ENCODE assay signal across 8 mouse cellular contexts in the genomic region with DNA sequence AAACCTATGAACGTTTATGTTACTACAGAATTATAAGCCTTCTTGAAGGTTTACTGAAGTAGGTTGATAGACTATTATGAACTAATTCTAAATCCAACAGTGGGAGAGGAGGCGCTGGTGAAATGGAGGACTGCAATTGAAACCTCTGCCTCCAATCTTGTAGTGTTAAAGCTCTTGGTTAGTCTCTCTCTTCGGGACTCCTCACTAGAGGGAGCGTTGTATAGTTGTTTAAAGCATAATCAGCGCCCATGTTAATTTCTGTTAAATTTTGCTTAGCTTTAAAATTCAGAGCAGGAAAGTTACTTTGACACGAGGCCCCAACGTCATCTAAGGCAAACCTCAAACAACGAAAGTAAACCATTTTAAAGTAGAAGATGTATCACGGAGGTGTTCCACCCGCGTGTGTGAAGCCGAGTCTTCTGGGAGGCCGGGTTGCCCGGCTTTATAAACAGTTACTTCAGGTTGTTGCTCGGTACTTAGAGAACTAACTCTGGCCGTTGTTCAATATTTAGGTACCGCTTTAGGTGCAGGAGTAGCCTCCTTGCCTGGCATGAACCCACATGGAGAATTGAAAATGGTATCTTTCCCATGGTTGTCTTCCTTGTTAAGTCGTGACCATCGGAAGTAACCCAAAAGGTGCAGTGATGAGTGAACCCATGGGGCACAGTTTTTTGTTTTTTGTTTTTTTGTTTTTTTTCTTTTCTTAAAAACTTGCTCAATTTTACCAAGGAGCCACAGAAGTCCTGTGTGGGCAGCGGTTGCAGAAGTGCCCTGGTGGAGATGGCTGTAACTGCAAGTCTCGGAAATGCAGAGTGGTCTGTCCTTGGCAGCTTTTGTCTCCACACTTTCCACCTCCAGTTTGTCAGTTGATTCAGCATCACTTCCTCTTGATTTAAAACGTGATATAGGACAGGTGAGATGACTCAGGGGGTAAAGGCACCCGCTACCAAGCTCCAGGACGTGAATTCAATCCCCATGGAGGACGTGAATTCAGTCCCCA. TPM values are rescaled to one million over a fixed set of nuclear protein-coding genes. Genes with fewer than 3 reads are reported as not detected.
DNase-seq lines count a peak whose midpoint lies in the region; ATAC-seq lines count a peak whose summit lies in the region.

No protein-coding gene starts in this region.

- 70% methylated on average over 25 of the region's 25 CpGs for WGBS in intestine, embryonic 16.5 days
- 81% methylated on average over 25 of the region's 25 CpGs for WGBS in midbrain, embryonic 15.5 days

- H3K27me3 ChIP-seq in intestine, embryonic 16.5 days (replicated peaks; ENCODE audit: control insufficient read depth, insufficient read depth, low read length) = no peaks in the 10 kb centered on the region
- no peaks in the 10 kb centered on the region for H3K27me3 ChIP-seq in midbrain, embryonic 15.5 days (replicated peaks)

- H3K4me1 ChIP-seq in intestine, embryonic 16.5 days (ENCODE audit: control insufficient read depth, insufficient read depth, low read length) = peaks cover 37% of the 10 kb centered on the region
- H3K4me1 ChIP-seq in midbrain, embryonic 15.5 days = peaks cover 36% of the 10 kb centered on the region

- no peak overlapping the region for H3K27ac ChIP-seq in intestine, embryonic 16.5 days (ENCODE audit: low read length)
- no peak overlapping the region for H3K27ac ChIP-seq in midbrain, embryonic 15.5 days

- peak overlapping the region; percentile 89 for H3K4me3 ChIP-seq in intestine, embryonic 16.5 days (ENCODE audit: low read length)
- no peak overlapping the region; the same call in 1 of the 2 replicates for H3K4me3 ChIP-seq in midbrain, embryonic 15.5 days

- DNase-seq in ovary, postnatal 36 days (ENCODE audit: low spot score) = peak; percentile 26
- DNase-seq in ovary, postnatal 10 days (ENCODE audit: low spot score) = no peak
- peak; percentile 65 for DNase-seq in embryo, embryonic 10.5 days (ENCODE audit: low spot score)
- no peak for DNase-seq in cerebellum, adult 18-20 months
- DNase-seq in adrenal gland, postnatal 4 days (ENCODE audit: low spot score in 2 of 2) = no peak

- H3K36me3 ChIP-seq in intestine, embryonic 16.5 days (ENCODE audit: control insufficient read depth, insufficient read depth, low read length) = no peaks in the 10 kb centered on the region
- no peaks in the 10 kb centered on the region for H3K36me3 ChIP-seq in midbrain, embryonic 15.5 days (replicated peaks)

- peak overlapping the region; percentile 92 for H3K9ac ChIP-seq in intestine, embryonic 16.5 days (ENCODE audit: low read depth, low read length)
- H3K9ac ChIP-seq in midbrain, embryonic 15.5 days = no peak overlapping the region

- H3K9me3 ChIP-seq in intestine, embryonic 16.5 days (ENCODE audit: control insufficient read depth, low read length) = no peaks in the 10 kb centered on the region
- H3K9me3 ChIP-seq in midbrain, embryonic 15.5 days = no peaks in the 10 kb centered on the region

- ATAC-seq in intestine, embryonic 16.5 days = no peak
- no peak for ATAC-seq in midbrain, embryonic 15.5 days (replicated peaks)
- no peak for ATAC-seq in frontal cortex, adult (ENCODE audit: low TSS enrichment)

- peak overlapping the region; percentile 79 for H3K4me2 ChIP-seq in intestine, embryonic 16.5 days (ENCODE audit: low read depth, low read length)
- peak overlapping the region; percentile 73 for H3K4me2 ChIP-seq in midbrain, embryonic 15.5 days

RNA-seq across cellular contexts. Expression of gene Ano6, which starts 1.9 kb away (rescaled TPM):
- polyA plus RNA-seq in intestine, embryonic 16.5 days (2015; fragmentation: Nextera tagmentation; extraction: Ambion mirVana) = 51.5 and 63.1 TPM in 2 replicates
- polyA plus RNA-seq in midbrain, embryonic 15.5 days (2015; fragmentation: Nextera tagmentation; extraction: Ambion mirVana) = 26.8 and 29.7 TPM in 2 replicates
- 10 to 100 TPM; 72.2 to 75.9 TPM for total RNA-seq in adrenal gland, postnatal 4 days (2021)

Comparison
In these comparisons a context has a peak if more than half of its experiments do, and no peak if none do; other contexts are left out.
1. DNase-seq: peak in ovary, postnatal 36 days (single experiment) and embryo, embryonic 10.5 days (single experiment); none in ovary, postnatal 10 days (single experiment), cerebellum, adult 18-20 months (0 of 2) and adrenal gland, postnatal 4 days (0 of 2).